Mouse (Mus musculus) B cell, adult 2 months (primary cell): ENCODE results near the gene Fam71e2.
A peak's percentile ranks its signal among the peaks of the same experiment; 100 is the strongest.

ENCODE experiments used
- DNase-seq, 2 experiments: peaks; one replicate each; pipeline ENCODE4 v3.0.0; 2022

Gene Fam71e2

GRCm38 (mm10) chr7:4777851-4778637 lies 6.9 kb upstream of the Fam71e2 start:
- DNase-seq, result no peak

- peak; percentile 46 to 47 for DNase-seq
Observed at GRCm38 (mm10) chr7:4776861-4777830, 6.0 kb upstream of the Fam71e2 start.

GRCm38 (mm10) chr7:4776131-4776530 lies 5.0 kb upstream of the Fam71e2 start:
- DNase-seq, result no peak

GRCm38 (mm10) chr7:4764946-4765710 lies 6.0 kb downstream of the Fam71e2 start:
- DNase-seq, result no peak

- no peak for DNase-seq
Observed at GRCm38 (mm10) chr7:4759670-4760069, 11.4 kb downstream of the Fam71e2 start.

GRCm38 (mm10) chr7:4752821-4753570 lies 18.1 kb downstream of the Fam71e2 start, which contains the start of gene Cox6b2:
Gene Cox6b2, minus strand, starts transcription at chr7:4753094.
- peak; percentile 76 to 80 for DNase-seq

GRCm38 (mm10) chr7:4751971-4752820 lies 18.9 kb downstream of the Fam71e2 start:
- DNase-seq, result peak; percentile 34 to 40

GRCm38 (mm10) chr7:4749169-4749568 lies 21.9 kb downstream of the Fam71e2 start:
- no peak for DNase-seq

- DNase-seq, result no peak
Observed at GRCm38 (mm10) chr7:4748321-4748720, 22.8 kb downstream of the Fam71e2 start.

- no peak for DNase-seq
Observed at GRCm38 (mm10) chr7:4747156-4747899, 23.8 kb downstream of the Fam71e2 start.

GRCm38 (mm10) chr7:4746326-4746980 lies 24.6 kb downstream of the Fam71e2 start:
- DNase-seq, result no peak

- DNase-seq, result no peak
Observed at GRCm38 (mm10) chr7:4744886-4745285, 26.2 kb downstream of the Fam71e2 start.

GRCm38 (mm10) chr7:4743354-4743753 lies 27.7 kb downstream of the Fam71e2 start:
- DNase-seq, result no peak

- DNase-seq, result no peak
Observed at GRCm38 (mm10) chr7:4742482-4742819, 28.7 kb downstream of the Fam71e2 start.

- DNase-seq, result no peak
Observed at GRCm38 (mm10) chr7:4741672-4742481, 29.2 kb downstream of the Fam71e2 start.

- DNase-seq, result peak; percentile 15 to 29
Observed at GRCm38 (mm10) chr7:4741151-4741550, 30.0 kb downstream of the Fam71e2 start.

GRCm38 (mm10) chr7:4740309-4740727 lies 30.8 kb downstream of the Fam71e2 start:
- DNase-seq, result no peak

GRCm38 (mm10) chr7:4739544-4740275 lies 31.4 kb downstream of the Fam71e2 start, which contains the start of gene Kmt5c:
Gene Kmt5c, plus strand, starts transcription at chr7:4740115.
- DNase-seq, result peak; percentile 91 to 94
